Mouse (Mus musculus): ENCODE measurements at regions not wholly inside any gene's neighbourhood (a gene's known extent, or its start where the extent isn't known, plus 50 kb on each side); places are given as distances from the start of the nearest gene placed in this dataset.

DNA sequence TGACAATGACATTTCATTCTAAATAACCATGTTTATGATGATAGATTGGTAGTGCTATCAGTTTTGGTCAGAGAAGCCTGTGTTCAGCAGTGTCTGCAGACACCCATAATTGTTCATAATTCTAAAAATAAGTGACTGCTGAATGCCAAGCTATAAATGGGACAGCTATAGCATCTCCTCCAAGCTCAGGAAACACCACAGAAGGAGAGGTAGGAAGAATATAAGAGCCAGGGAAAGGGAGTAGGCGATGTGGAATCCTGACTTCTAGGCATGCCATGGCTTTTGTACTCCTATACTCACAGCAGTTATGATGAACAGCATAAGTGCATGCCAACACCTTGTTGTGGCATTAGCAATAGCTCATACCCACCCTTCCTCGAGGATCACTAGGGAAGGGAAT is 429.4 kb downstream of the Ptprc start:
- H3K4me1 ChIP-seq (ENCODE audit: insufficient read depth): no peaks in the 10 kb centered on the region
- H3K4me2 ChIP-seq (ENCODE audit: low read depth, low read length): no peak overlapping the region
- H3K9me3 ChIP-seq (ENCODE audit: low read length): no peaks in the 10 kb centered on the region
- no peaks in the 10 kb centered on the region for H3K36me3 ChIP-seq (replicated peaks; ENCODE audit: insufficient read depth, low read length)
- no peak overlapping the region for H3K9ac ChIP-seq (replicated peaks)
- H3K27ac ChIP-seq (ENCODE audit: low read depth): no peak overlapping the region
- H3K4me3 ChIP-seq (ENCODE audit: low read depth, low read length): no peak overlapping the region
- TF ChIP-seq EP300 (IDR thresholded peaks at IDR 0.05; ENCODE audit: low read depth): no peak
- TF ChIP-seq CTCF (IDR thresholded peaks at IDR 0.05; ENCODE audit: low read depth): no peak
- no peak for DNase-seq
- no peaks in the 10 kb centered on the region for H3K27me3 ChIP-seq (ENCODE audit: insufficient read depth, low read length)
- WGBS (ENCODE audit: insufficient replicate concordance): 61% methylated on average over 2 of the region's 2 CpGs
- no peak for ATAC-seq

DNA sequence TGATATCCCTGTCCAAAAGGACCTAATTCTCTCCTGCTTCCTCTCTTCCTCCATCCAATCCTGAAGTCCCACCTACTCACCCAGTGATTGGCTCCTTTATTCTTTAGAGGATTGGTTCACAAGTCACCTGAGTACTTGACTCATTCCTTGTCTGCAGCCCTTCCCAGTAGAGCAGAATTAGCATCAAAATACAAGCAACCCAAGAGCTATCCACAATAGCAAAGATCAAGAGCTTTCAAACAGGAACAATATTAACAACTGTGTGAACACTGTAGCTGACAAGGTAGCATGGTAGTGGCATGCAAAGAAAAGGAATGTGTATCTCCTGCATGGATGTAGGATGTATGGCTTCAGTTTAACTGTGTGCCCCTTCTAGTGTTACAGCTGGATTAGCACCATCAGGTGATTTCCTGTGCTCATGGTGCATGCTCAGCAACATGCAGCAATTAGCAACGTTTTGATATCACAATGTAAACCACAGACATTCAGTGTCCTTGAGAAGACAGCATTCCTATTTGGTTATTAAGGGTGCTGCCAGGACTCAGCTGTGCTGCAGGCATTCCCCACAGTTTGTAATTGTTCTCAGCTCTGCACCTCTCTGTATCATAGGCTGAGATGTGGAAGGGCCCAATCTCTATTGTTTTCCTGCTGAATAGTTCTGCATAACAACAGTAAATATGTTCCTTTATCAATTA is 437.2 kb downstream of the Ptprc start:
- no peaks in the 10 kb centered on the region for H3K9me3 ChIP-seq (ENCODE audit: low read length)
- H3K4me1 ChIP-seq (ENCODE audit: insufficient read depth): no peaks in the 10 kb centered on the region
- no peaks in the 10 kb centered on the region for H3K27me3 ChIP-seq (ENCODE audit: insufficient read depth, low read length)
- no peak overlapping the region for H3K4me2 ChIP-seq (ENCODE audit: low read depth, low read length)
- no peaks in the 10 kb centered on the region for H3K36me3 ChIP-seq (replicated peaks; ENCODE audit: insufficient read depth, low read length)
- no peak overlapping the region for H3K4me3 ChIP-seq (ENCODE audit: low read depth, low read length)
- DNase-seq (no peak), ATAC-seq (no peak)
- TF ChIP-seq EP300 (IDR thresholded peaks at IDR 0.05; ENCODE audit: low read depth) (no peak), CTCF (IDR thresholded peaks at IDR 0.05; ENCODE audit: low read depth) (no peak)
- H3K9ac ChIP-seq (replicated peaks): no peak overlapping the region
- no peak overlapping the region for H3K27ac ChIP-seq (ENCODE audit: low read depth)
- 29% methylated on average over 1 of the region's 1 CpGs for WGBS (ENCODE audit: insufficient replicate concordance)

DNA sequence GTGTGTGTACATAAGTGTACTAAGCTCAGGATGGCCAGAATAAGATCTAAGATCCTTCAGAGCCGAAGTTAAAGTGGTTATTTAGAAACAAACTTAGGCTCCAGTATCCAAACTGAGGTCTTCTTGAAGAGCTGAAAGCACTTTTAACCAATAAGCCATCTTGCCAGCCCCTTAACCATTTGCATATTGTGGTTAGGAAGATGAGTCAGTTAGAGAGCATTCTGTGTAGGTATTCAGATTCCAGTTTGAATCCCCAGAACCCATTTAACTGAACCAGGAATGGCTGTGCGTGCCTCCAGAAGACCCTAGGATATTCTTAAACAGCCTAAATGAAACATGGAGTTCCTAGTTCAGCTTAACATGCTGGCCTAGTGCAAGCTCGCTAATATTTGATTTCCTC is 471.6 kb downstream of the Ptprc start:
- TF ChIP-seq CTCF (IDR thresholded peaks at IDR 0.05; ENCODE audit: low read depth) (no peak), EP300 (IDR thresholded peaks at IDR 0.05; ENCODE audit: low read depth) (no peak)
- no peaks in the 10 kb centered on the region for H3K36me3 ChIP-seq (replicated peaks; ENCODE audit: insufficient read depth, low read length)
- DNase-seq: no peak

DNA sequence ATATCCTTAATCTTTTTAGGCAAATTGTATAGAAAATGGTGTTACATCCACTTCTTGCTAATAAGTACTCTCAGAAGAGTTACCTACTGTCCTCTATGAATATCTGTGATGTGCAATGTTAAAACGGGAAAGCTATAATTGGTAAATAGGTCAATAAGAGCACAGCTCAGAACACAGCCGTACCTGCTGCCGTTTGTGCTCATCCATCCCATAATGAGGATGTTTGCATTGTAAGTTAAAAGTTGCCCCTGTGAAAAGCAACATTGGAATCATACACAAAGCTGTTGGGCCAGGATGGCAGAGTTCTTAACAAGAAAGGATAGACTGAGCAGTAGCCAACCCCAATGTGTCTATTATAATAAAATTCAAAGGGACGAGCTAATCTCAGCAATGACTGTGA is 476.6 kb downstream of the Ptprc start:
- Histone ChIP-seq H3K4me2 (ENCODE audit: low read depth, low read length) (no peak overlapping the region), H3K36me3 (replicated peaks; ENCODE audit: insufficient read depth, low read length) (no peaks in the 10 kb centered on the region), H3K9me3 (ENCODE audit: low read length) (no peaks in the 10 kb centered on the region), H3K4me1 (ENCODE audit: insufficient read depth) (no peaks in the 10 kb centered on the region), H3K4me3 (ENCODE audit: low read depth, low read length) (no peak overlapping the region), H3K9ac (replicated peaks) (no peak overlapping the region), H3K27me3 (ENCODE audit: insufficient read depth, low read length) (no peaks in the 10 kb centered on the region), H3K27ac (ENCODE audit: low read depth) (no peak overlapping the region)
- 83% methylated on average over 4 of the region's 4 CpGs for WGBS (ENCODE audit: insufficient replicate concordance)
- no peak for ATAC-seq
- DNase-seq: no peak
- TF ChIP-seq CTCF (IDR thresholded peaks at IDR 0.05; ENCODE audit: low read depth) (no peak), EP300 (IDR thresholded peaks at IDR 0.05; ENCODE audit: low read depth) (no peak)

More for the DNA sequence above, 471.6 kb downstream of the Ptprc start:
- H3K27ac ChIP-seq (ENCODE audit: low read depth): no peak overlapping the region
- no peak overlapping the region for H3K4me3 ChIP-seq (ENCODE audit: low read depth, low read length)
- H3K27me3 ChIP-seq (ENCODE audit: insufficient read depth, low read length): no peaks in the 10 kb centered on the region
- no peak overlapping the region for H3K4me2 ChIP-seq (ENCODE audit: low read depth, low read length)
- H3K9me3 ChIP-seq (ENCODE audit: low read length): no peaks in the 10 kb centered on the region
- no peaks in the 10 kb centered on the region for H3K4me1 ChIP-seq (ENCODE audit: insufficient read depth)
- WGBS (ENCODE audit: insufficient replicate concordance): 67% methylated on average over 3 of the region's 3 CpGs
- no peak for ATAC-seq
- H3K9ac ChIP-seq (replicated peaks): no peak overlapping the region

DNA sequence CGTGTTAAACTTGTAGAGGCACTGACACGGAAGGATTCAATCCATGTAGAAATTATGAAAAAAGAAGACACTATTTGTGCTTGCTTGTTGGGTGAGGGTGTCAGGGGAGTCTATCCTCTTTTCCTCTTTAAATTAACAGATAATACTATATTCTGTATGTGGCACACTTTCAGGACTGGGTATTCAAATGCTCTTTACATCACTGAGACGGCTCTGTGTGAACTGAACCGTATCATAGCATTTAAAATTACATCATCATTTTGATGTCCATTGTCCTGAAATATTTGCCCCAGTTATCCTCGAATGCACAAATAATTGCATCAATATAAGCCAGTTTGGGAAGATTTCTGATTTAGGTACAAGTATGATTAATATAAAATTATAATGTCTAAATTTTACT is 478.2 kb downstream of the Ptprc start:
- ATAC-seq (no peak), DNase-seq (no peak)
- Histone ChIP-seq H3K9me3 (ENCODE audit: low read length) (no peaks in the 10 kb centered on the region), H3K4me1 (ENCODE audit: insufficient read depth) (no peaks in the 10 kb centered on the region), H3K9ac (replicated peaks) (no peak overlapping the region), H3K36me3 (replicated peaks; ENCODE audit: insufficient read depth, low read length) (no peaks in the 10 kb centered on the region), H3K4me3 (ENCODE audit: low read depth, low read length) (no peak overlapping the region), H3K27me3 (ENCODE audit: insufficient read depth, low read length) (no peaks in the 10 kb centered on the region), H3K27ac (ENCODE audit: low read depth) (no peak overlapping the region), H3K4me2 (ENCODE audit: low read depth, low read length) (no peak overlapping the region)
- TF ChIP-seq CTCF (IDR thresholded peaks at IDR 0.05; ENCODE audit: low read depth) (no peak), EP300 (IDR thresholded peaks at IDR 0.05; ENCODE audit: low read depth) (no peak)
- 75% methylated on average over 5 of the region's 5 CpGs for WGBS (ENCODE audit: insufficient replicate concordance)

DNA sequence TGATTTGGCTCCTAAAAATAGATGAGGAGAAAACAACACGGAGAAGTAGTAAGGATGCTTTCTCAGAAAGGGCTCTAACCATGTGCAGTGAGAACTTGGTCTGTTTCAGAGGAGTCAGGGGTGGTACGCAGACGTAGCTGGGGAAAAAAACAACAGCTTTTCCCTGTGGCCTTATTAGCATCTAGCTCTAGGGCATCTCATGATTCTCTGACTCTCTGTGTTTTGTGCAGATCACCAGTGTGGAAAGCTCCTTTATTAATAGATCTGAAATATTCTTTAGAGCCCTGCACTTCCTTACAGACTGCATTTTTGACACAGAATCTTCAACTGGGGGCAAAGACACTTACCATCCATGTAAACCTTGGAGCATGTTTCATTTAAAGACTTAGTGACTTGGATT is 478.7 kb downstream of the Ptprc start:
- Histone ChIP-seq H3K9me3 (ENCODE audit: low read length) (no peaks in the 10 kb centered on the region), H3K27me3 (ENCODE audit: insufficient read depth, low read length) (no peaks in the 10 kb centered on the region), H3K4me1 (ENCODE audit: insufficient read depth) (no peaks in the 10 kb centered on the region), H3K4me2 (ENCODE audit: low read depth, low read length) (no peak overlapping the region), H3K36me3 (replicated peaks; ENCODE audit: insufficient read depth, low read length) (no peaks in the 10 kb centered on the region), H3K27ac (ENCODE audit: low read depth) (no peak overlapping the region), H3K4me3 (ENCODE audit: low read depth, low read length) (no peak overlapping the region), H3K9ac (replicated peaks) (no peak overlapping the region)
- TF ChIP-seq EP300 (IDR thresholded peaks at IDR 0.05; ENCODE audit: low read depth) (no peak), CTCF (IDR thresholded peaks at IDR 0.05; ENCODE audit: low read depth) (no peak)
- ATAC-seq (no peak), DNase-seq (no peak)
- WGBS (ENCODE audit: insufficient replicate concordance): 73% methylated on average over 3 of the region's 3 CpGs
